Mouse (Mus musculus): Measurements from ENCODE around the gene Bptf. TPM values are rescaled to one million over a fixed set of nuclear protein-coding genes. Genes with fewer than 3 reads are reported as not detected.
"Not testable (repeated sequence)": the region's sequence is repeated elsewhere in the genome, so short reads cannot be mapped to it uniquely, and the experiment has no call there.

Gene Bptf
- polyA plus RNA-seq, 1 experiment from 2014 or later = 31.1 TPM

GRCm38 (mm10) chr11:107092637-107093036 is 39.3 kb downstream of the Bptf start:
- H3K4me3 ChIP-seq = no peak overlapping the region
- no peak overlapping the region for H3K27ac ChIP-seq
- no peak for ATAC-seq (ENCODE audit: insufficient number of reproducible peaks, low FRiP score, low TSS enrichment, low read depth)
- H3K36me3 ChIP-seq = peaks cover 45% of the 10 kb centered on the region
- no peaks in the 10 kb centered on the region for H3K4me1 ChIP-seq
- 95% methylated on average over 7 of the region's 7 CpGs for WGBS
- H3K27me3 ChIP-seq = no peaks in the 10 kb centered on the region
- no peaks in the 10 kb centered on the region for H3K9me3 ChIP-seq
- no peak overlapping the region for H3K9ac ChIP-seq
- H3K4me2 ChIP-seq = no peak overlapping the region

GRCm38 (mm10) chr11:107085866-107086265 is 46.1 kb downstream of the Bptf start:
- Histone ChIP-seq H3K4me1 (no peaks in the 10 kb centered on the region), H3K36me3 (peaks cover 48% of the 10 kb centered on the region), H3K4me2 (no peak overlapping the region), H3K9me3 (no peaks in the 10 kb centered on the region), H3K27ac (no peak overlapping the region), H3K27me3 (no peaks in the 10 kb centered on the region), H3K9ac (no peak overlapping the region), H3K4me3 (no peak overlapping the region)
- no peak for ATAC-seq (ENCODE audit: insufficient number of reproducible peaks, low FRiP score, low TSS enrichment, low read depth)
- WGBS = 86% methylated on average over 5 of the region's 5 CpGs

DNA sequence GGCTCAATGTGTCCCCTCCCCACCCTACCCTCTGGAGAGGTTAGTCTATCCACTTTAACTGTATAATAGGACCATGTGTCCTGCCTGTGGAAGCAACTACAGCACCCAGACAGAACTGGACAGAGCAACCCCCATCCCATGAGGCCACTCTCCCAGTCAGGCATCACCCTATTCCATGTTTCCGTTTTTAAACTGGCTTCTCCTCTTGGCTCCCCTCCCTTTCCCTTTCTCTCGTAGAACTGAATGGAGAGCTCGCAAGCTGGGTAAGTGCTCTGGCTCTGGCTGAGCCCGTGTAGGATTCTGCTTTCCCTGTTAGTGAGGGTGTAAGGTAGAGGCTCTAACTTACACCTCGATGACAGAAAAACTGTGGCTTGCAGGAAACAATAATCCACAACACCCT is 48.4 kb downstream of the Bptf start:
- Histone ChIP-seq H3K36me3 (peaks cover 63% of the 10 kb centered on the region), H3K9ac (no peak overlapping the region), H3K4me1 (no peaks in the 10 kb centered on the region), H3K4me2 (no peak overlapping the region), H3K27ac (no peak overlapping the region), H3K9me3 (no peaks in the 10 kb centered on the region), H3K27me3 (no peaks in the 10 kb centered on the region), H3K4me3 (no peak overlapping the region)
- no peak for ATAC-seq (ENCODE audit: insufficient number of reproducible peaks, low FRiP score, low TSS enrichment, low read depth)
- WGBS = 75% methylated on average over 5 of the region's 5 CpGs

DNA sequence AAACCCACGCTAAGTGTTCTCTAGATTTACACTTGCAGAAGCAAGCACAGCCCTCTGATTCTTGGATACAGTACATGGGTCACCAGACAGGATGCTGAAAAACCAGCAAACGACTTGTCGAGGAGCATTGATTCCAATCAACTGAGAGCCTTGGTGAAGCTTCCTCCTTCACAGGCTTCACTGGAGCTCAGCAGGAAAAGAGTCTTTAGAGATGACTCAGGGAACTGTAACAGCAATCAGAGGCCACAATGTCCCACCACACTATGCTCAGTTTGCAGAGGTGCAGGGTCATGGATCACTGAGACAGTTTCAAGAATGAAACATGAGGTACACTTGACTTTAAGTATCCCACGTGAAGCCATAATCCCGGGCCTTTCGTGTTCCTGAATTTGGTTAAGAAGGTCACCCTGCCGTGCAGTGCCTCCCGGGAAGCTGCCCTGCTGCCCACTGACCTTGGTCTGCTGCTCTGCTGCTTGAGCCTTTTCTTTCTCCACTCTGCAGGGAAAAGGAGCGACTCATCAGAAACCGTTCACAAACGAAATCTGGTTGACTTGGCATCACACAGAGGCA is 66.6 kb downstream of the Bptf start:
- Histone ChIP-seq H3K9me3 (no peaks in the 10 kb centered on the region), H3K4me2 (no peak overlapping the region), H3K36me3 (peaks cover 77% of the 10 kb centered on the region), H3K27ac (no peak overlapping the region), H3K4me3 (no peak overlapping the region), H3K27me3 (no peaks in the 10 kb centered on the region), H3K4me1 (no peaks in the 10 kb centered on the region), H3K9ac (no peak overlapping the region)
- 91% methylated on average over 11 of the region's 11 CpGs for WGBS
- no peak for ATAC-seq (ENCODE audit: insufficient number of reproducible peaks, low FRiP score, low TSS enrichment, low read depth)

DNA sequence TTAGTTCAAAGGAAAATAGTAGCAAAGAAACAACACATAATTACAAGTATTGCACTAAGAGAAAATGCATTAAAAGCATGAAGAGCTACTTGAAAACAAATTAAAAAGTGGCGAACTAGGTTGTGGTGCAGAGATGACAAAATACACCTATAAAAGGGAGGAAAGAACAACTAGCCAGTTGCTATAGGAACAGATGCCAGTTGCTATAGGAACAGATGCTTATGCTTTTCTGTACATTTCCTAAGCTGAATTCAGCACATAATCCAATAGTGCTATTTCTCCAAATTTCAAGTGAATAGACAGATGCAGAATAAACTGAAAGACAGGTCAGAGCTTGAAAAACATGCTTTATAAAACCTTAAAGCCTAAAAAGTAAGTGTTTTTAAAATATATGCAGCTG is 67.3 kb downstream of the Bptf start:
- Histone ChIP-seq H3K27ac (no peak overlapping the region), H3K9ac (no peak overlapping the region), H3K4me1 (no peaks in the 10 kb centered on the region), H3K9me3 (no peaks in the 10 kb centered on the region), H3K4me3 (no peak overlapping the region), H3K27me3 (no peaks in the 10 kb centered on the region), H3K36me3 (peaks cover 83% of the 10 kb centered on the region), H3K4me2 (no peak overlapping the region)
- WGBS = 85% methylated on average over 1 of the region's 1 CpGs
- no peak for ATAC-seq (ENCODE audit: insufficient number of reproducible peaks, low FRiP score, low TSS enrichment, low read depth)

DNA sequence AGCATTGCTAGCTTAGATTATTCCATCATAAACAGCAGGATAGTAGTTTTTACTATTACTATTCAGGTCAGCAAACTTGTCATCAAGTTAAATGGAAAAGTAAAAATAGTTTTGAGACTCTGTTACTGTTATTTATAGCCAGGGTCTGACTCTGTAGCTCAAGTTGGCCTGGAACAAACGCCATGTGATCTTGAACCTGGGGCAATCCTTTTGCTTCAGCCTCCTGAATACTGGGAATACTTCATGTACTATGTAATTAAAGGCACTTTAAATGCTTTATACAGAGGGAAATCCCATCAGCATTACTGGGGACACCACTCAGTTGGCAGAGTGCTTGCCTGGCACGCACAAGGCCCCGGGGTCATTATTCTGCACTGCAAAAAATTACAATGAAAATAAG is 68.9 kb downstream of the Bptf start:
- Histone ChIP-seq H3K9me3 (no peaks in the 10 kb centered on the region), H3K9ac (no peak overlapping the region), H3K36me3 (peaks cover 94% of the 10 kb centered on the region), H3K27me3 (no peaks in the 10 kb centered on the region), H3K4me1 (no peaks in the 10 kb centered on the region), H3K4me3 (no peak overlapping the region), H3K27ac (no peak overlapping the region), H3K4me2 (no peak overlapping the region)
- 89% methylated on average over 3 of the region's 3 CpGs for WGBS
- ATAC-seq (ENCODE audit: insufficient number of reproducible peaks, low FRiP score, low TSS enrichment, low read depth) = no peak

DNA sequence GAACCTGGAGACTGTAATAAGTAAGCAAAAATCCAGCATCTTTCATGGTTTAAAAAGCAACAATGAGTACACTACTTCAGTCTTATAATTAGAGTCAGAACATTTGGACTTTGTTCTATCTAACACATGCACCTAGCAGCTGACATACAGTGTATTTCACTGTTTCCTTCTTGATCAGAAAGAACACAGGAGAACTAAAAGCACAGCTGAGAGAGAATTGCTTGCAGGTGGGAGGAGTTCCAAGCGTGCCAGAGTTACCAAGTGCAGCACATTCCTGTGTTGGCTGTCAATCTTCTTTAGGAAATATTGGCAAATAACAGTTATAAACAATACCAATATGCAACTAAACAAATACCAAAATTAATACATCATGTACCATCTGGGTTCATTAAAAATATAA is 71.0 kb downstream of the Bptf start:
- no peaks in the 10 kb centered on the region for H3K27me3 ChIP-seq
- H3K4me2 ChIP-seq = no peak overlapping the region
- H3K9ac ChIP-seq = no peak overlapping the region
- H3K4me3 ChIP-seq = no peak overlapping the region
- no peak overlapping the region for H3K27ac ChIP-seq
- H3K9me3 ChIP-seq = no peaks in the 10 kb centered on the region
- no peaks in the 10 kb centered on the region for H3K4me1 ChIP-seq
- whole genome bisulfite sequencing = 70% methylated on average over 1 of the region's 1 CpGs
- ATAC-seq (ENCODE audit: insufficient number of reproducible peaks, low FRiP score, low TSS enrichment, low read depth) = no peak
- H3K36me3 ChIP-seq = peaks cover 93% of the 10 kb centered on the region

DNA sequence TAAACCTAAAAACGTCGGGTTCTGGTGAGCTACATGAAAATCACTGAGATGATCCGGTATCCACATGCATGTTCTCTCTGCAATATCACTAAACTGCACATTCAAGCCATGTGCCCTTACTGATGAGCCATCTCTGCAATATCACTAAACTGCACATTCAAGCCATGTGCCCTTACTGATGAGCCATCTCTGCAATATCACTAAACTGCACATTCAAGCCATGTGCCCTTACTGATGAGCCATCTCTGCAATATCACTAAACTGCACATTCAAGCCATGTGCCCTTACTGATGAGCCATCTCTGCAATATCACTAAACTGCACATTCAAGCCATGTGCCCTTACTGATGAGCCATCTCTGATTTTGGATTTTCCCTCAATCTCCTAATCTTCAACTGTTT is 72.3 kb downstream of the Bptf start:
- not testable (repeated sequence) for H3K9ac ChIP-seq; ATAC-seq (ENCODE audit: insufficient number of reproducible peaks, low FRiP score, low TSS enrichment, low read depth); H3K4me1 ChIP-seq; H3K27me3 ChIP-seq; H3K9me3 ChIP-seq; H3K4me2 ChIP-seq; H3K4me3 ChIP-seq; H3K27ac ChIP-seq
- WGBS = 94% methylated on average over 3 of the region's 3 CpGs
- peaks cover 93% of the 10 kb centered on the region for H3K36me3 ChIP-seq

DNA sequence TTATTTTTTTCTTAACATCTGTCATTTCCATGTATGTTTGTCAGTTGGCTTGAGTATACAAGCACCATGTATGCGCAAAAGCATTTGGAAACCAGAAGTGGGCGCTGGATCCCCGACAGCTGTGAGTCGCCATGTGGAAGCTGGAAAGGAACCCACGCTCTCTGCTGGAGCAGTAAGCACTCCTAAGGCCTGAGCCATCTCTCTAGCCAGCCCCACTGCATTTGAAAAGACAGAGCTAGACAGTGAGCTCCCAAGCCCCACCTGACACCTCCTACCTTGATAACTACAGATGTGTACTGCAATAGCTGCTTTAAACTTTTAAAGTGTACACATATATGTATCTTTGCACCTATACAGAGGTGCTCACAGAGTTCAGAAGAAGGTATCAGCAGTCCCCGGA is 74.5 kb downstream of the Bptf start:
- no peaks in the 10 kb centered on the region for H3K9me3 ChIP-seq
- H3K4me2 ChIP-seq = no peak overlapping the region
- H3K4me1 ChIP-seq = no peaks in the 10 kb centered on the region
- peaks cover 96% of the 10 kb centered on the region for H3K36me3 ChIP-seq
- no peak overlapping the region for H3K27ac ChIP-seq
- H3K9ac ChIP-seq = no peak overlapping the region
- 89% methylated on average over 6 of the region's 6 CpGs for WGBS
- ATAC-seq (ENCODE audit: insufficient number of reproducible peaks, low FRiP score, low TSS enrichment, low read depth) = no peak
- no peaks in the 10 kb centered on the region for H3K27me3 ChIP-seq
- no peak overlapping the region for H3K4me3 ChIP-seq

DNA sequence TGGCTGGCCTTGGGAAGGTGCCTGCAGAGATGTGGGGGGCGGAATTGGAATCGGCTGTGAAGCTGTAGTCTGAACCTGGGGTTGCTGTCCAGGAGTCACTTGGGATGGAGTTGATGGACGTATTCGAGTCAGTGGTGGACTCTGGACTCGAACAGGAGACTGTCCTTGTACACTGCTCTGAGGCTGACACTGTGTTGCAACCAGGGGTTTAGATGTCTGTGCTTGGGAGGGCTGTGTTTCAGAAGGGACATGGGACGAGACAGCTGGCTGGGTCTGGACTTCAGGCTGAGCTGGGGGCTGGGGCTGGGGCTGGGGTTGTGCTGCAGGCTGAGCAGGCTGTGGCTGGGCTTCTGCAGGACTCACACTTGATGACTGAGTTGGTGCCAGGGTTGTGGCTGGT is 77.1 kb downstream of the Bptf start:
- Histone ChIP-seq H3K4me1 (no peaks in the 10 kb centered on the region), H3K4me3 (no peak overlapping the region), H3K36me3 (peaks cover 83% of the 10 kb centered on the region), H3K27ac (no peak overlapping the region), H3K9me3 (no peaks in the 10 kb centered on the region), H3K9ac (no peak overlapping the region), H3K4me2 (no peak overlapping the region), H3K27me3 (no peaks in the 10 kb centered on the region)
- no peak for ATAC-seq (ENCODE audit: insufficient number of reproducible peaks, low FRiP score, low TSS enrichment, low read depth)
- 93% methylated on average over 6 of the region's 6 CpGs for WGBS

DNA sequence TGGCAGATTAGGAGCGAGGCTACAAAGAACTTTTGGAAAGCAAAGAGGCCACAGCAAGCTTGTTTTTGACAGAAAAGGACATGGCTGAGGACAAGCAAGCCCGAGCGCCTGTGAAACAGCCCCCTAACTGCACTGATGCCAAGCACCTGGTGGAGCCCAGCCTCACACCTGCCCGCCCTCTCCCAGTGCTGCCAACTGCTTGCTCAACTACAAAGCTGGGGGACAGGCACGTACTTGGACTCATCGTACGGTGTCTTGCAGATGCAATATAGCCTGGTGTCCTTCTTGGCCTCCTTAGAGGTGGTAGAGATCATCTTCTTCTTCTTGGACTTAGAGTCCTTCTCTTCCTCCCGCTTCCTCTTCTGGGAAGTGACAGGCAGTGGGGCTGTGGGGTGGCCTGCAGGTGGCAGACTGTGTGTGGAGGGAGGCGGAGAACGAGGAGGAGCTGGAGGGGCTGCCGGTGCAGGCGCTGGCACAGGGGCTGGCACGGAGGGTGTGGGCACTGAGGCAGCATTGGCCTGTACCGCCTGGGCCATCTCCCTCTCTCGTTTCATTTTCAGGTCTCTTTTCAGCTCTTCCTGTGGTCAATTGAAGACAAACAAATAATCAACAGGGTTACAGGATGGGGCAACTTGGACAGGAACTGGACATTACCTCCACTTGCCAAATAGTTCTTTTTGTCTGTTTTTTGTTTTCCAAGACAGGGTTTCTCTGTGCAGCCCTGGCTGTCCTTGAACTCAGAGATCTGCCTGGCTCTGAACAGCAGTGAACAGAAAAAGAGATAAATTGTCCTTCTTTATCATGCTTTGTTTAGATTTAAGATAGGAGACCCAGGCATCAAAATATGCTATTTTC is 84.9 kb downstream of the Bptf start:
- Histone ChIP-seq H3K36me3 (peaks cover 56% of the 10 kb centered on the region), H3K9me3 (no peaks in the 10 kb centered on the region), H3K27ac (no peak overlapping the region), H3K4me1 (no peaks in the 10 kb centered on the region), H3K9ac (no peak overlapping the region), H3K4me3 (no peak overlapping the region), H3K4me2 (no peak overlapping the region), H3K27me3 (no peaks in the 10 kb centered on the region)
- 89% methylated on average over 15 of the region's 15 CpGs for WGBS
- no peak for ATAC-seq (ENCODE audit: insufficient number of reproducible peaks, low FRiP score, low TSS enrichment, low read depth)

GRCm38 (mm10) chr11:107045546-107045945 is 86.4 kb downstream of the Bptf start:
- no peaks in the 10 kb centered on the region for H3K9me3 ChIP-seq
- no peaks in the 10 kb centered on the region for H3K27me3 ChIP-seq
- no peak overlapping the region for H3K9ac ChIP-seq
- no peak overlapping the region for H3K4me3 ChIP-seq
- H3K27ac ChIP-seq = no peak overlapping the region
- peaks cover 63% of the 10 kb centered on the region for H3K36me3 ChIP-seq
- no peaks in the 10 kb centered on the region for H3K4me1 ChIP-seq
- H3K4me2 ChIP-seq = no peak overlapping the region
- WGBS = 89% methylated on average over 4 of the region's 4 CpGs
- no peak for ATAC-seq (ENCODE audit: insufficient number of reproducible peaks, low FRiP score, low TSS enrichment, low read depth)

Measured in limb, embryonic 15.5 days (tissue).